Mouse (Mus musculus): Measurements from ENCODE around the gene Zfp513. TPM values are rescaled to one million over a fixed set of nuclear protein-coding genes. Genes with fewer than 3 reads are reported as not detected.

Gene Zfp513
- polyA plus RNA-seq, 1 experiment from 2014 or later, result 8.1 TPM

- Histone ChIP-seq H3K36me3 (peaks cover 33% of the 10 kb centered on the region), H3K4me1 (replicated peaks) (peaks cover 10% of the 10 kb centered on the region; the same call in 1 of the 2 replicates), H3K27ac (no peak overlapping the region), H3K27me3 (replicated peaks) (no peaks in the 10 kb centered on the region), H3K4me3 (replicated peaks) (no peak overlapping the region), H3K4me2 (replicated peaks) (no peak overlapping the region), H3K9me3 (no peaks in the 10 kb centered on the region), H3K9ac (no peak overlapping the region)
- ATAC-seq, result no peak
- WGBS, result 75% methylated on average over 4 of the region's 4 CpGs
These were observed 13.8 kb downstream of the Zfp513 start for GRCm38 (mm10) chr5:31188223-31188840.

GRCm38 (mm10) chr5:31183678-31184077 is 18.4 kb downstream of the Zfp513 start:
- WGBS, result 60% methylated on average over 4 of the region's 4 CpGs
- no peak for ATAC-seq
- H3K4me3 ChIP-seq (replicated peaks), result no peak overlapping the region

GRCm38 (mm10) chr5:31181183-31181770 is 20.8 kb downstream of the Zfp513 start:
- H3K4me2 ChIP-seq (replicated peaks), result no peak overlapping the region
- 86% methylated on average over 9 of the region's 9 CpGs for WGBS

More at GRCm38 (mm10) chr5:31183678-31184077, 18.4 kb downstream of the Zfp513 start:
- H3K9me3 ChIP-seq, result no peaks in the 10 kb centered on the region
- no peaks in the 10 kb centered on the region for H3K4me1 ChIP-seq (replicated peaks)
- no peak overlapping the region for H3K4me2 ChIP-seq (replicated peaks)
- H3K27me3 ChIP-seq (replicated peaks), result no peaks in the 10 kb centered on the region
- H3K27ac ChIP-seq, result no peak overlapping the region
- peaks cover 16% of the 10 kb centered on the region for H3K36me3 ChIP-seq
- no peak overlapping the region for H3K9ac ChIP-seq

GRCm38 (mm10) chr5:31179766-31180630 is 22.1 kb downstream of the Zfp513 start, which contains the start of the genes Gm29609 and Gtf3c2:
Gene Gm29609 (minus strand): TSS chr5:31179911.
Gene Gtf3c2 (minus strand): TSS chr5:31180144.
- H3K36me3 ChIP-seq, result no peaks in the 10 kb centered on the region
- H3K27ac ChIP-seq, result peak within 1 kb of the TSS; percentile 100
- no peaks in the 10 kb centered on the region for H3K4me1 ChIP-seq (replicated peaks)
- peak within 1 kb of the TSS; percentile 79 for H3K4me3 ChIP-seq (replicated peaks)
- H3K9me3 ChIP-seq, result no peaks in the 10 kb centered on the region
- no peaks in the 10 kb centered on the region for H3K27me3 ChIP-seq (replicated peaks)
- peak; percentile 98 for ATAC-seq
- H3K4me2 ChIP-seq (replicated peaks), result peak within 1 kb of the TSS; percentile 81
- WGBS, result under 1% methylated on average over 59 of the region's 59 CpGs
- peak within 1 kb of the TSS; percentile 70 for H3K9ac ChIP-seq

More at GRCm38 (mm10) chr5:31181183-31181770, 20.8 kb downstream of the Zfp513 start:
- no peaks in the 10 kb centered on the region for H3K36me3 ChIP-seq
- no peaks in the 10 kb centered on the region for H3K9me3 ChIP-seq
- H3K9ac ChIP-seq, result no peak overlapping the region
- no peak overlapping the region for H3K27ac ChIP-seq
- no peaks in the 10 kb centered on the region for H3K27me3 ChIP-seq (replicated peaks)
- ATAC-seq, result no peak
- no peak overlapping the region for H3K4me3 ChIP-seq (replicated peaks)
- no peaks in the 10 kb centered on the region for H3K4me1 ChIP-seq (replicated peaks)

GRCm38 (mm10) chr5:31179301-31179765 is 22.8 kb downstream of the Zfp513 start:
- Histone ChIP-seq H3K27me3 (replicated peaks) (no peaks in the 10 kb centered on the region), H3K27ac (peak overlapping the region; percentile 100), H3K36me3 (no peaks in the 10 kb centered on the region), H3K9ac (peak overlapping the region; percentile 70), H3K9me3 (no peaks in the 10 kb centered on the region), H3K4me2 (replicated peaks) (peak overlapping the region; percentile 81), H3K4me3 (replicated peaks) (peak overlapping the region; percentile 79), H3K4me1 (replicated peaks) (no peaks in the 10 kb centered on the region)
- WGBS, result 0% methylated on average over 25 of the region's 25 CpGs
- ATAC-seq, result peak; percentile 79

GRCm38 (mm10) chr5:31168630-31169029 is 33.5 kb downstream of the Zfp513 start:
- H3K4me2 ChIP-seq (replicated peaks), result no peak overlapping the region
- H3K27ac ChIP-seq, result no peak overlapping the region
- no peaks in the 10 kb centered on the region for H3K4me1 ChIP-seq (replicated peaks)
- no peaks in the 10 kb centered on the region for H3K27me3 ChIP-seq (replicated peaks)
- 89% methylated on average over 4 of the region's 4 CpGs for WGBS
- H3K36me3 ChIP-seq, result peaks cover 58% of the 10 kb centered on the region
- no peak overlapping the region for H3K4me3 ChIP-seq (replicated peaks)
- H3K9me3 ChIP-seq, result no peaks in the 10 kb centered on the region
- no peak overlapping the region for H3K9ac ChIP-seq
- ATAC-seq, result no peak

- H3K4me3 ChIP-seq (replicated peaks), result no peak overlapping the region
- 92% methylated on average over 1 of the region's 1 CpGs for WGBS
- no peak overlapping the region for H3K9ac ChIP-seq
- no peaks in the 10 kb centered on the region for H3K4me1 ChIP-seq (replicated peaks)
- H3K27ac ChIP-seq, result no peak overlapping the region
- H3K27me3 ChIP-seq (replicated peaks), result no peaks in the 10 kb centered on the region
- ATAC-seq, result no peak
- no peaks in the 10 kb centered on the region for H3K9me3 ChIP-seq
- H3K36me3 ChIP-seq, result peaks cover 62% of the 10 kb centered on the region
- no peak overlapping the region for H3K4me2 ChIP-seq (replicated peaks)
These were observed 37.2 kb downstream of the Zfp513 start for GRCm38 (mm10) chr5:31164878-31165277.

GRCm38 (mm10) chr5:31162462-31162861 is 39.6 kb downstream of the Zfp513 start:
- Histone ChIP-seq H3K27ac (no peak overlapping the region), H3K9me3 (no peaks in the 10 kb centered on the region), H3K4me3 (replicated peaks) (no peak overlapping the region), H3K36me3 (peaks cover 49% of the 10 kb centered on the region), H3K4me2 (replicated peaks) (no peak overlapping the region), H3K9ac (no peak overlapping the region), H3K27me3 (replicated peaks) (no peaks in the 10 kb centered on the region), H3K4me1 (replicated peaks) (no peaks in the 10 kb centered on the region)
- peak; percentile 68; the same call in 1 of the 2 replicates for ATAC-seq

GRCm38 (mm10) chr5:31154152-31154553 is 48.0 kb downstream of the Zfp513 start, which contains the start of gene Mpv17:
Gene Mpv17 (minus strand): TSS chr5:31154251.
- Histone ChIP-seq H3K27ac (peak within 1 kb of the TSS; percentile 61), H3K4me3 (replicated peaks) (peak within 1 kb of the TSS; percentile 74), H3K9me3 (no peaks in the 10 kb centered on the region), H3K4me2 (replicated peaks) (peak within 1 kb of the TSS; percentile 83), H3K27me3 (replicated peaks) (no peaks in the 10 kb centered on the region), H3K36me3 (peaks cover 10% of the 10 kb centered on the region), H3K4me1 (replicated peaks) (peaks cover 9% of the 10 kb centered on the region; the same call in 1 of the 2 replicates), H3K9ac (peak within 1 kb of the TSS; percentile 78)
- peak; percentile 96 for ATAC-seq
- WGBS, result under 1% methylated on average over 19 of the region's 19 CpGs

GRCm38 (mm10) chr5:31153516-31154151 is 48.5 kb downstream of the Zfp513 start:
- Histone ChIP-seq H3K4me3 (replicated peaks) (peak overlapping the region; percentile 74), H3K4me1 (replicated peaks) (peaks cover 9% of the 10 kb centered on the region; the same call in 1 of the 2 replicates), H3K4me2 (replicated peaks) (peak overlapping the region; percentile 83), H3K27me3 (replicated peaks) (no peaks in the 10 kb centered on the region), H3K9ac (peak overlapping the region; percentile 78), H3K27ac (peak overlapping the region; percentile 61; the same call in 1 of the 2 replicates), H3K9me3 (no peaks in the 10 kb centered on the region), H3K36me3 (peaks cover 10% of the 10 kb centered on the region)
- 33% methylated on average over 6 of the region's 6 CpGs for WGBS
- ATAC-seq, result peak; percentile 51

GRCm38 (mm10) chr5:31151746-31152145 is 50.4 kb downstream of the Zfp513 start:
- whole genome bisulfite sequencing, result 80% methylated on average over 3 of the region's 3 CpGs
- Histone ChIP-seq H3K9me3 (no peaks in the 10 kb centered on the region), H3K4me3 (replicated peaks) (no peak overlapping the region), H3K27ac (no peak overlapping the region), H3K4me1 (replicated peaks) (peaks cover 9% of the 10 kb centered on the region; the same call in 1 of the 2 replicates), H3K9ac (no peak overlapping the region), H3K4me2 (replicated peaks) (no peak overlapping the region), H3K36me3 (no peaks in the 10 kb centered on the region), H3K27me3 (replicated peaks) (no peaks in the 10 kb centered on the region)
- no peak for ATAC-seq

All from intestine, embryonic 15.5 days (tissue).